Mouse (Mus musculus): ENCODE measurements around the gene Sema6d. TPM values are rescaled to one million over a fixed set of nuclear protein-coding genes. Genes with fewer than 3 reads are reported as not detected.

The Sema6d gene
- polyA plus RNA-seq, 1 experiment from 2014 or later: 41.3 TPM

DNA sequence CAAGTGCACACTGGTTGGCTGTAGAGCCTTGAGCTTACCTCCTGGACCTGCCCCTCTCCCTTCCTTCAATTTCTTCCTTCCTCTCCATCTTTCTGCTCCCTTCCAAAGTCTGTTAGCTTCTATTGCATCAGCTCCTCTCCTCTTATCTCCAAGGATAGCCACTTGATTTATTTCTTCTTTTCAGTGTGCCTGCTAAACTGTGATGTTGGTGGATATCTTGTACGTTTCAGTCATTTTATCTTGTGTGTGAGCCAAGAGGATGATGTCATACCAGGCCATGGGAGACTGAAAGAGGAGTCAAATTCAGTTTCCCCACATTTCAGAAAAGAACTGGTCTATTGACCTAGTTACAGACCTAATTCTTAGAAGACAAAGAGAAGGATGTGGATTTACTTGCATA lies 153.8 kb downstream of the Sema6d start:
- Histone ChIP-seq H3K4me1 (ENCODE audit: control insufficient read depth, insufficient read depth, low read depth, low read length) (no peaks in the 10 kb centered on the region), H3K27ac (ENCODE audit: low read depth, low read length) (no peak overlapping the region), H3K9me3 (ENCODE audit: control insufficient read depth, low read length) (no peaks in the 10 kb centered on the region), H3K36me3 (ENCODE audit: control insufficient read depth, insufficient read depth, low read length) (no peaks in the 10 kb centered on the region), H3K27me3 (replicated peaks; ENCODE audit: control insufficient read depth, insufficient read depth, low read length) (no peaks in the 10 kb centered on the region), H3K9ac (ENCODE audit: low read depth, low read length) (no peak overlapping the region), H3K4me3 (ENCODE audit: low read length) (no peak overlapping the region), H3K4me2 (ENCODE audit: low read length) (no peak overlapping the region)
- no peak for ATAC-seq
- 46% methylated on average over 1 of the region's 1 CpGs for WGBS

DNA sequence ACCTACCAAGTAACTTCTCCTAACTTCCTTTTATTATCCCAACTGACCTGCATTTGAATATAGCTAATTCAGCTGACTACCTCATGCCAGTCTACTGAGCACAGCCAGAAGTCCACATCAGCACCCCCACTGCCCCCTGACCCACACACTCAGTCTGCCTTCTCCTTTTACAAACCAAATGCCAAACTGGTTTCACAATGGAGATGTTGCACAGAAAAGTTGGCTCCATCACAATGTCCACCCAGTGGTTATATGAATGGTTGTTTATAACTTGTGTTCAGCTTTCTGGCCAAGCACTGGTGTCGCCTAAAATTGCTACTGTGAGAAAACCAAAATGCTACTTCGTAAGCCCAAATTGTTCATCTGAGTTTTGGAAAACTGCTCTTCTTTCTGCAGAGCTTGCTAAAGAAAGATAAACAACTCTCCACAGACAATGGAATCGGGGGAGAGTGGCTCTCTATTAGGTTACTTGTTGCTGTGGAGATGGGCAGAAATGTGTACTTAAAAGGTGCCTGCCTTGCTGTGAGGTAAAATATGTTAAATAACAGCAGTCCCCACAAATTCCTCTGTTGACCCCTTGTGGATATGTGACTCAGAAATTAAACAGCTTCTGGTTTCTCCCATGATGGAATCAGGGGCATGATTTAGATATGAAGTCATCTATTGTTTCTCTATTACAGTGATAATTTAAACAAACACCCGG lies 154.9 kb downstream of the Sema6d start:
- Histone ChIP-seq H3K4me1 (ENCODE audit: control insufficient read depth, insufficient read depth, low read depth, low read length) (no peaks in the 10 kb centered on the region), H3K9ac (ENCODE audit: low read depth, low read length) (no peak overlapping the region)
- WGBS: 40% methylated on average over 4 of the region's 4 CpGs

DNA sequence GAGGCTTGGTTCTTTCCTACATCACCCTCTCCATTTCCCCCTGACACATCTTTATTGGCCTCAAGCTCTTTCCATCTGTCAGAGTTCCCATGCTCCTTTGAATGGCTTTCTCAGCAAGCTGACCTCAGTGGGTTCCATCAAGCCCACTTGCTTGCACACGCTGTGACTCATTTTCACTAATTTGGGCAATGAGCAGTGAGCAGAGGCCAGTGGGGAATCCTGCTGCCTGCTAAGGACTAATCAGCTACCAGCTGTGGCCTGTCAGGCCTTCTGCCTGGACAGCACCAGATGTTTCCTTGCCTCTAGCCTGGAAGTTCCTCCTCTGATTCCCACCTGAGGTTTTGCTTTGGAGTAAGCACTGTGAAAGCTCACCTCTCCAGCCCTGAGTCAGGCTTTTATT lies 168.3 kb downstream of the Sema6d start:
- Histone ChIP-seq H3K4me2 (ENCODE audit: low read length) (no peak overlapping the region), H3K27me3 (replicated peaks; ENCODE audit: control insufficient read depth, insufficient read depth, low read length) (no peaks in the 10 kb centered on the region), H3K9me3 (ENCODE audit: control insufficient read depth, low read length) (no peaks in the 10 kb centered on the region), H3K4me3 (ENCODE audit: low read length) (no peak overlapping the region), H3K36me3 (ENCODE audit: control insufficient read depth, insufficient read depth, low read length) (no peaks in the 10 kb centered on the region), H3K27ac (ENCODE audit: low read depth, low read length) (no peak overlapping the region), H3K9ac (ENCODE audit: low read depth, low read length) (no peak overlapping the region), H3K4me1 (ENCODE audit: control insufficient read depth, insufficient read depth, low read depth, low read length) (peaks cover 3% of the 10 kb centered on the region; the same call in 1 of the 2 replicates)
- 44% methylated on average over 1 of the region's 1 CpGs for WGBS
- ATAC-seq: peak; percentile 70

More for the DNA sequence above, 154.9 kb downstream of the Sema6d start:
- no peak overlapping the region for H3K27ac ChIP-seq (ENCODE audit: low read depth, low read length)
- H3K27me3 ChIP-seq (replicated peaks; ENCODE audit: control insufficient read depth, insufficient read depth, low read length): no peaks in the 10 kb centered on the region
- no peaks in the 10 kb centered on the region for H3K9me3 ChIP-seq (ENCODE audit: control insufficient read depth, low read length)
- no peak for ATAC-seq
- no peak overlapping the region for H3K4me3 ChIP-seq (ENCODE audit: low read length)
- no peaks in the 10 kb centered on the region for H3K36me3 ChIP-seq (ENCODE audit: control insufficient read depth, insufficient read depth, low read length)
- no peak overlapping the region for H3K4me2 ChIP-seq (ENCODE audit: low read length)

DNA sequence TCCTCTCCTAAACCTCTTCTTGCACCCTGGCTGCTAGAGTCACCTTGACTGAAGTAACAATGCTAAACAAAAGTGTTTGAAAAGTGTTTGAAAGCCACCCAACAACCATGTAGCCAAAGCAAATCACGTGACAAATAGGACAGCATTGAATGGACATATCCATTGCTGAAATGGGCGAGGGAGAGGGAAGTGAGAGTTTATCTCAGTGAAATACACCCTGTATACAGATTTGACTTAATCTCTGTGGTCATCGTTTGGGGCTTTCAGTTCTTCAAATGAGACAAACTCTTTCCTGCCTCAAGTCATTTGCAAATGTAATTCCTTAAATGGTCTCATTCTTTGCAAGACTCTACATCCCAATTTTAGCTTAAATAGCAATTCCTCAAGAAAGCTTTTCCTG lies 174.5 kb downstream of the Sema6d start:
- no peaks in the 10 kb centered on the region for H3K9me3 ChIP-seq (ENCODE audit: control insufficient read depth, low read length)
- no peak overlapping the region for H3K9ac ChIP-seq (ENCODE audit: low read depth, low read length)
- no peaks in the 10 kb centered on the region for H3K36me3 ChIP-seq (ENCODE audit: control insufficient read depth, insufficient read depth, low read length)
- no peak overlapping the region for H3K4me2 ChIP-seq (ENCODE audit: low read length)
- 87% methylated on average over 3 of the region's 3 CpGs for WGBS
- ATAC-seq: no peak
- H3K27ac ChIP-seq (ENCODE audit: low read depth, low read length): no peak overlapping the region
- no peaks in the 10 kb centered on the region for H3K4me1 ChIP-seq (ENCODE audit: control insufficient read depth, insufficient read depth, low read depth, low read length)
- H3K27me3 ChIP-seq (replicated peaks; ENCODE audit: control insufficient read depth, insufficient read depth, low read length): no peaks in the 10 kb centered on the region
- no peak overlapping the region for H3K4me3 ChIP-seq (ENCODE audit: low read length)

DNA sequence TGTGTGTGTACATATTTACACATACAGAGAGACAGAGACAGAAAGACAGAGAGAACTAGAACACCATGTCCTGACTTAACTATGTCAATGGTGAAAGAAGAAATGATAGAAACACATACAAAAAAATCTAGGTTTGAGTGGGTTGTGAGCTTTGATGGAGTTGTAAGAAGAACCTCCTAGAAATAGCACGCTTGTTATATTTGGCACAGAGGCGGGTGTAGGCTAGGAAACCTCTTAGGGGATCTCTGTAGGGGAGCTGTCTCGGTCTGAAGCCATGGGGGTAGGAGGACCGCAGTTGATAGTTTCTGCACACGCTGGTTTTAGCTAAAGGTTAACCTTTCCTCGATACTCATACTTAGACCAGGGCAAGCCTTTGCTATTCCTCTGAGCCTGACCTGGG lies 181.4 kb downstream of the Sema6d start:
- WGBS: 81% methylated on average over 6 of the region's 6 CpGs
- H3K4me1 ChIP-seq (ENCODE audit: control insufficient read depth, insufficient read depth, low read depth, low read length): no peaks in the 10 kb centered on the region

DNA sequence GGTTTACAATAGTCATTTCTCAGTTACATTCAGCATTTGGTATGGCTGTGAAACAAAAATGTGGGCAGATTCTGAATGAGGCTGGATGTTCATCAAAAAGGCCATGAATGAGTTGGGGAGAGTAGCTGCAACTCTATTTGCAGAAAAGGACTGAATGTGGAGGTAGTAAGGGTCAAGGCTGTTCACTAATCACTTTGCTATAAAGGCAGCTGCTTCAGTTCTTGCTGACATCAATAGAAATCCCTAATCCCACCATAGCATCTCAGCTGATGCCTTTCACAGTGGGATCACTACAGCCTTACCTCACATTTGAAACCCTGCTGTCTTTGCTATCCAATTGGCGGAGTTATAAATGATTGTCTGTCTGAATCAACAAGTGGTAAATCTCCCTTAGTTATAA lies 187.7 kb downstream of the Sema6d start:
- ATAC-seq: no peak
- no peak overlapping the region for H3K27ac ChIP-seq (ENCODE audit: low read depth, low read length)
- H3K4me1 ChIP-seq (ENCODE audit: control insufficient read depth, insufficient read depth, low read depth, low read length): no peaks in the 10 kb centered on the region; the same call in 1 of the 2 replicates
- H3K9me3 ChIP-seq (ENCODE audit: control insufficient read depth, low read length): no peaks in the 10 kb centered on the region
- WGBS: 19% methylated on average over 1 of the region's 1 CpGs
- no peaks in the 10 kb centered on the region for H3K27me3 ChIP-seq (replicated peaks; ENCODE audit: control insufficient read depth, insufficient read depth, low read length)
- H3K36me3 ChIP-seq (ENCODE audit: control insufficient read depth, insufficient read depth, low read length): no peaks in the 10 kb centered on the region
- no peak overlapping the region for H3K4me2 ChIP-seq (ENCODE audit: low read length)
- H3K9ac ChIP-seq (ENCODE audit: low read depth, low read length): no peak overlapping the region
- no peak overlapping the region for H3K4me3 ChIP-seq (ENCODE audit: low read length)

More for the DNA sequence above, 181.4 kb downstream of the Sema6d start:
- no peak overlapping the region for H3K4me2 ChIP-seq (ENCODE audit: low read length)
- H3K9ac ChIP-seq (ENCODE audit: low read depth, low read length): no peak overlapping the region
- H3K9me3 ChIP-seq (ENCODE audit: control insufficient read depth, low read length): no peaks in the 10 kb centered on the region
- H3K27ac ChIP-seq (ENCODE audit: low read depth, low read length): no peak overlapping the region
- no peaks in the 10 kb centered on the region for H3K36me3 ChIP-seq (ENCODE audit: control insufficient read depth, insufficient read depth, low read length)
- no peaks in the 10 kb centered on the region for H3K27me3 ChIP-seq (replicated peaks; ENCODE audit: control insufficient read depth, insufficient read depth, low read length)
- no peak overlapping the region for H3K4me3 ChIP-seq (ENCODE audit: low read length)
- no peak for ATAC-seq

DNA sequence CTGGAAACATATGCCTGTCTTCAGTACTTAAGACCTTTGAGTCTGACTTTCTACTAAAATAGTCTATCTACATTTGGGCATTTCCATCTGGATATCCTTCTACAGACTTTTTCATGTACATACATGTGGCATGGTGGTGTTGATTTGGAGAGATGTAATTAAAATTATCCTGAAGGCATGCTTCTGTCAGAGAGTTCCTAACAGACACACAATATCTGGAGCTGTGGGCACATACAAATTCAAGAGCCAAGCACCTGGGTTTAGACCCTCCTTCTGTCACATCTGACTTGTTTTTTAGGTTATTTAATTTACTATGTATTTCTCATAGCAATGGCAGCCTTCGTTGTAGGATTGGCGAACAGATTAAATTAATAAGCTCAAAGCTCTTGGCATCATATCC lies 195.3 kb downstream of the Sema6d start:
- Histone ChIP-seq H3K4me1 (ENCODE audit: control insufficient read depth, insufficient read depth, low read depth, low read length) (no peaks in the 10 kb centered on the region), H3K9ac (ENCODE audit: low read depth, low read length) (no peak overlapping the region), H3K4me3 (ENCODE audit: low read length) (no peak overlapping the region), H3K27me3 (replicated peaks; ENCODE audit: control insufficient read depth, insufficient read depth, low read length) (no peaks in the 10 kb centered on the region), H3K4me2 (ENCODE audit: low read length) (no peak overlapping the region), H3K36me3 (ENCODE audit: control insufficient read depth, insufficient read depth, low read length) (no peaks in the 10 kb centered on the region), H3K9me3 (ENCODE audit: control insufficient read depth, low read length) (no peaks in the 10 kb centered on the region), H3K27ac (ENCODE audit: low read depth, low read length) (no peak overlapping the region)
- 75% methylated on average over 2 of the region's 2 CpGs for WGBS
- no peak for ATAC-seq

DNA sequence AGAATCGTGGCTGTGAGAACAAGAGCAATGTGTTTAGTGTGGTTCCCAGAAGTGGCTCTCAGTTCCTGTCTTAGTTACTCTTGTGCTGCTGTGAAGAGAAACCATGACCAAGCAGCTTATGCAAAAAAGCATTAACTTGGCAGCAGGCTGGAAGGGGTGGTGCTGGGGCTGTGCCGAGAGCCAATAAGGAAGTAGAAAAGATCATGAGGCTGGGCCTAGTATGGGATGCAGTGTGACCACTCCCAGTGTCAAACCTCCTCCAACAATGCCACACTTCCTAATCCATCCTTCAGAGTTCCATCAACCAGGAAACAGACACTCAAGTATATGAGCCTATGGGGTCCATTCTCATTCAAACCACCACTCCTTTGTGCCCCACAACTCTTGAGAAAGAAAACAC lies 199.6 kb downstream of the Sema6d start:
- H3K4me3 ChIP-seq (ENCODE audit: low read length): no peak overlapping the region

DNA sequence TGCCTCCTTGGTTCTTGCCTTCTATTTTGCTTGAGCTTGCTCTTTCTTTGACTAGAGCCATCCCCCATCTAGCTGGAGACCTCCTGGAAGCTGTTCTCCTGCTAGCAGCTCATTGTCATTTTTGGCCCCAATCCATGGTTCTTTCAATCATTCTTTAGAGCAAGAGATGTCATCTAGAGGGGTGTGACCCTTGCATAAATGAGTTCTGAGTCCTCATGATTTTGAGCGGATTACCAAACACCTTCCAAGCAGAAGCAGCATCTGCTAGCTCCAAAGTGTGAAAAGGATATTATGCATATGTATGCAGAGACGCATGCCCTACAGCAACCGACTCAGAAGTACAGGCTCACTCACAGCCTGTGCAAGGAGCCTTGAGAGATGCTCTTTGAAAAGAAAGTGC lies 201.4 kb downstream of the Sema6d start:
- ATAC-seq: no peak
- Histone ChIP-seq H3K4me1 (ENCODE audit: control insufficient read depth, insufficient read depth, low read depth, low read length) (no peaks in the 10 kb centered on the region), H3K9ac (ENCODE audit: low read depth, low read length) (no peak overlapping the region), H3K4me2 (ENCODE audit: low read length) (no peak overlapping the region), H3K27me3 (replicated peaks; ENCODE audit: control insufficient read depth, insufficient read depth, low read length) (no peaks in the 10 kb centered on the region), H3K9me3 (ENCODE audit: control insufficient read depth, low read length) (no peaks in the 10 kb centered on the region), H3K36me3 (ENCODE audit: control insufficient read depth, insufficient read depth, low read length) (no peaks in the 10 kb centered on the region), H3K4me3 (ENCODE audit: low read length) (no peak overlapping the region), H3K27ac (ENCODE audit: low read depth, low read length) (no peak overlapping the region)
- WGBS: 54% methylated on average over 3 of the region's 3 CpGs

More for the DNA sequence above, 199.6 kb downstream of the Sema6d start:
- Histone ChIP-seq H3K4me2 (ENCODE audit: low read length) (no peak overlapping the region), H3K27ac (ENCODE audit: low read depth, low read length) (no peak overlapping the region), H3K4me1 (ENCODE audit: control insufficient read depth, insufficient read depth, low read depth, low read length) (no peaks in the 10 kb centered on the region), H3K36me3 (ENCODE audit: control insufficient read depth, insufficient read depth, low read length) (no peaks in the 10 kb centered on the region), H3K9ac (ENCODE audit: low read depth, low read length) (no peak overlapping the region), H3K9me3 (ENCODE audit: control insufficient read depth, low read length) (no peaks in the 10 kb centered on the region), H3K27me3 (replicated peaks; ENCODE audit: control insufficient read depth, insufficient read depth, low read length) (no peaks in the 10 kb centered on the region)
- WGBS: 79% methylated on average over 2 of the region's 2 CpGs
- ATAC-seq: no peak

All from hindbrain, embryonic 16.5 days (tissue).